ENCODE assay signal across 12 mouse cellular contexts in the genomic region with DNA sequence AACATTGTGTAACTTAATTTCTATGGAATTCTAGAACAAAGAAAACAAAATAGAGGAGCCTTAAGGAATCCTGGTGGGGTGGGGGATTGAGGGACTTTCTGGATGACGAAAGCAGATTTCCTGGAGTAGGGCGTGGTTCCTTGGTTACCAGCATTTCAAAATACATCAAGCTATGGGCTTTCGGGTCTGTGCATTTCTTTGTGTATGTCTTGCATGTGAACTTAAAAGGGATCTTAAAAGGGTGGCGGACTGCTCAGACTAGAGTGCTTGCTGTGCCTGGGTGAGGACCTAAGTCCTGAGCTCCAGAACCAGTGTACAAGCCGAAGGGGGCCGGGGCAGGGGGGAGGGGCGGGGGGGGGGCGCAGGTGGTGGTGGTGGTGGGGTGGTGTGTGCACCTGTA.
A peak's percentile ranks its signal among the peaks of the same experiment; 100 is the strongest.
DNase-seq lines count a peak whose midpoint lies in the region; ATAC-seq lines count a peak whose summit lies in the region.
"Had no signal": no experiment of that assay in that cellular context is flagged by ENCODE, and none has a peak within 500 bp of the region (broad histone marks: within the 10 kb centered on the region; RNA-seq: fewer than 3 reads in every experiment).

No protein-coding gene starts in this region.

- H3K27ac ChIP-seq in forebrain, embryonic 10.5 days = peak overlapping the region; percentile 48
- no peak overlapping the region for H3K27ac ChIP-seq in forebrain, embryonic 12.5 days
- peak overlapping the region; percentile 63 for H3K27ac ChIP-seq in lung, embryonic 16.5 days (ENCODE audit: low read length)
- H3K27ac ChIP-seq in embryonic facial prominence, embryonic 14.5 days (replicated peaks; ENCODE audit: low read depth, low read length) = no peak overlapping the region; the same call in 1 of the 2 replicates
- H3K27ac ChIP-seq in midbrain, embryonic 16.5 days (ENCODE audit: low read length) = 0 out of 2 replicates have a peak overlapping the region, but pooled peaks have one; percentile 32
- H3K27ac ChIP-seq: limb, embryonic 15.5 days had no signal

- no peak for DNase-seq in forebrain, embryonic 10.5 days (ENCODE audit: extremely low spot score, low spot score)
- no peak for DNase-seq in lung, adult 18-20 months
- peak; percentile 54 for DNase-seq in embryonic facial prominence, embryonic 14.5 days (ENCODE audit: low spot score)
- no peak for DNase-seq in gastrocnemius, adult 8-10 months (ENCODE audit: low spot score in 2 of 2)
- DNase-seq in gastrocnemius, postnatal 14 days = no peak
- DNase-seq: adrenal gland, adult 2 months; kidney, adult 8-10 months; layer of hippocampus, postnatal 36 days had no signal

- ATAC-seq in forebrain, embryonic 12.5 days (ENCODE audit: low FRiP score) = no peak
- ATAC-seq in lung, embryonic 16.5 days (ENCODE audit: low read depth) = no peak
- peak; percentile 10; the same call in 1 of the 2 replicates for ATAC-seq in embryonic facial prominence, embryonic 14.5 days (ENCODE audit: low read depth)
- ATAC-seq in midbrain, embryonic 16.5 days = peak; percentile 68

- no peaks in the 10 kb centered on the region for H3K36me3 ChIP-seq in forebrain, embryonic 10.5 days (replicated peaks)
- no peaks in the 10 kb centered on the region for H3K36me3 ChIP-seq in forebrain, embryonic 12.5 days (replicated peaks)
- H3K36me3 ChIP-seq in lung, embryonic 16.5 days (ENCODE audit: control insufficient read depth, insufficient read depth, low read length) = no peaks in the 10 kb centered on the region
- no peaks in the 10 kb centered on the region for H3K36me3 ChIP-seq in embryonic facial prominence, embryonic 14.5 days (ENCODE audit: control insufficient read depth, insufficient read depth, low read length)
- no peaks in the 10 kb centered on the region for H3K36me3 ChIP-seq in midbrain, embryonic 16.5 days (ENCODE audit: control insufficient read depth, insufficient read depth, low read length)
- H3K36me3 ChIP-seq: limb, embryonic 15.5 days had no signal

- WGBS in forebrain, embryonic 10.5 days = 76% methylated on average over 8 of the region's 8 CpGs
- 61% methylated on average over 8 of the region's 8 CpGs for WGBS in forebrain, embryonic 12.5 days
- WGBS in lung, embryonic 16.5 days = 31% methylated on average over 6 of the region's 8 CpGs
- 74% methylated on average over 8 of the region's 8 CpGs for WGBS in embryonic facial prominence, embryonic 14.5 days
- 46% methylated on average over 7 of the region's 8 CpGs for WGBS in midbrain, embryonic 16.5 days

- no peak overlapping the region for H3K4me3 ChIP-seq in forebrain, embryonic 10.5 days
- H3K4me3 ChIP-seq in forebrain, embryonic 12.5 days (replicated peaks) = no peak overlapping the region
- no peak overlapping the region for H3K4me3 ChIP-seq in lung, embryonic 16.5 days (ENCODE audit: low read length)
- H3K4me3 ChIP-seq in embryonic facial prominence, embryonic 14.5 days (ENCODE audit: low read depth, low read length) = no peak overlapping the region
- H3K4me3 ChIP-seq in midbrain, embryonic 16.5 days (ENCODE audit: low read depth, low read length) = no peak overlapping the region; the same call in 1 of the 2 replicates
- H3K4me3 ChIP-seq: limb, embryonic 15.5 days had no signal

- no peak overlapping the region for H3K4me2 ChIP-seq in forebrain, embryonic 12.5 days
- H3K4me2 ChIP-seq in lung, embryonic 16.5 days (ENCODE audit: low read depth, low read length) = peak overlapping the region; percentile 14
- no peak overlapping the region for H3K4me2 ChIP-seq in embryonic facial prominence, embryonic 14.5 days (ENCODE audit: low read depth, low read length)
- peak overlapping the region; percentile 30 for H3K4me2 ChIP-seq in midbrain, embryonic 16.5 days (ENCODE audit: low read length)
- H3K4me2 ChIP-seq: limb, embryonic 15.5 days had no signal

- intact Hi-C loops in gastrocnemius, postnatal 14 days (cut with DNase I; ENCODE audit: low total_unique reads) = no loop called here

- no peak overlapping the region for H3K9ac ChIP-seq in forebrain, embryonic 12.5 days
- no peak overlapping the region for H3K9ac ChIP-seq in lung, embryonic 16.5 days (ENCODE audit: low read length)
- H3K9ac ChIP-seq in embryonic facial prominence, embryonic 14.5 days (ENCODE audit: low read depth, low read length) = no peak overlapping the region
- H3K9ac ChIP-seq in midbrain, embryonic 16.5 days (ENCODE audit: low read depth, low read length) = no peak overlapping the region
- H3K9ac ChIP-seq: limb, embryonic 15.5 days had no signal

- peaks cover 41% of the 10 kb centered on the region for H3K4me1 ChIP-seq in forebrain, embryonic 10.5 days
- H3K4me1 ChIP-seq in forebrain, embryonic 12.5 days = peaks cover 19% of the 10 kb centered on the region
- peaks cover 46% of the 10 kb centered on the region for H3K4me1 ChIP-seq in lung, embryonic 16.5 days (replicated peaks; ENCODE audit: control insufficient read depth, insufficient read depth, low read length)
- H3K4me1 ChIP-seq in embryonic facial prominence, embryonic 14.5 days (ENCODE audit: control insufficient read depth, insufficient read depth, low read length) = peaks cover 15% of the 10 kb centered on the region
- H3K4me1 ChIP-seq in midbrain, embryonic 16.5 days (ENCODE audit: control insufficient read depth, insufficient read depth, low read length) = peaks cover 17% of the 10 kb centered on the region

- no peaks in the 10 kb centered on the region for H3K27me3 ChIP-seq in forebrain, embryonic 10.5 days (ENCODE audit: poor library complexity, severe bottlenecking)
- H3K27me3 ChIP-seq in forebrain, embryonic 12.5 days = no peaks in the 10 kb centered on the region
- H3K27me3 ChIP-seq in lung, embryonic 16.5 days (ENCODE audit: control insufficient read depth, insufficient read depth, low read depth, low read length) = no peaks in the 10 kb centered on the region
- H3K27me3 ChIP-seq in embryonic facial prominence, embryonic 14.5 days (replicated peaks; ENCODE audit: control insufficient read depth, insufficient read depth, low read length) = no peaks in the 10 kb centered on the region
- no peaks in the 10 kb centered on the region for H3K27me3 ChIP-seq in midbrain, embryonic 16.5 days (ENCODE audit: control insufficient read depth, insufficient read depth, low read depth, low read length)
- H3K27me3 ChIP-seq: limb, embryonic 15.5 days had no signal

- no peaks in the 10 kb centered on the region for H3K9me3 ChIP-seq in forebrain, embryonic 10.5 days
- H3K9me3 ChIP-seq in forebrain, embryonic 12.5 days = no peaks in the 10 kb centered on the region
- H3K9me3 ChIP-seq in lung, embryonic 16.5 days (ENCODE audit: control insufficient read depth, low read length) = no peaks in the 10 kb centered on the region
- no peaks in the 10 kb centered on the region for H3K9me3 ChIP-seq in embryonic facial prominence, embryonic 14.5 days (ENCODE audit: control insufficient read depth, low read length)
- H3K9me3 ChIP-seq in midbrain, embryonic 16.5 days (replicated peaks; ENCODE audit: control insufficient read depth, low read length, poor library complexity, severe bottlenecking) = no peaks in the 10 kb centered on the region
- H3K9me3 ChIP-seq: limb, embryonic 15.5 days had no signal

Comparison
In these comparisons a context has a peak if more than half of its experiments do, and no peak if none do; other contexts are left out.
1. H3K27ac ChIP-seq: peak in forebrain, embryonic 10.5 days (single experiment), lung, embryonic 16.5 days (single experiment) and midbrain, embryonic 16.5 days (single experiment); none in forebrain, embryonic 12.5 days (single experiment) and embryonic facial prominence, embryonic 14.5 days (single experiment).
2. ATAC-seq: peak in embryonic facial prominence, embryonic 14.5 days (single experiment) and midbrain, embryonic 16.5 days (single experiment); none in forebrain, embryonic 12.5 days (single experiment) and lung, embryonic 16.5 days (single experiment).
3. H3K4me2 ChIP-seq: peak in lung, embryonic 16.5 days (single experiment) and midbrain, embryonic 16.5 days (single experiment); none in forebrain, embryonic 12.5 days (single experiment) and embryonic facial prominence, embryonic 14.5 days (single experiment).